Mouse (Mus musculus) gastrocnemius, postnatal 25 days (tissue): ENCODE data around the gene Il12a. TPM values are rescaled to one million over a fixed set of nuclear protein-coding genes. Genes with fewer than 3 reads are reported as not detected.
"Not testable (repeated sequence)": the region's sequence is repeated elsewhere in the genome, so short reads cannot be mapped to it uniquely, and the experiment has no call there.

Experiments
- DNase-seq: peaks from one replicate; pipeline ENCODE4 v3.0.0; 2022
- total RNA-seq, 2 experiments: library from RNA; stranded (reverse); gene quantifications; 1 replicate in 1 of 2; 2 replicates in 1 of 2; pipeline ENCODE4 v1.2.3; 2021

Gene Il12a
- total RNA-seq, 2 experiments from 2014 or later, result 5.4 to 5.5 TPM

DNA sequence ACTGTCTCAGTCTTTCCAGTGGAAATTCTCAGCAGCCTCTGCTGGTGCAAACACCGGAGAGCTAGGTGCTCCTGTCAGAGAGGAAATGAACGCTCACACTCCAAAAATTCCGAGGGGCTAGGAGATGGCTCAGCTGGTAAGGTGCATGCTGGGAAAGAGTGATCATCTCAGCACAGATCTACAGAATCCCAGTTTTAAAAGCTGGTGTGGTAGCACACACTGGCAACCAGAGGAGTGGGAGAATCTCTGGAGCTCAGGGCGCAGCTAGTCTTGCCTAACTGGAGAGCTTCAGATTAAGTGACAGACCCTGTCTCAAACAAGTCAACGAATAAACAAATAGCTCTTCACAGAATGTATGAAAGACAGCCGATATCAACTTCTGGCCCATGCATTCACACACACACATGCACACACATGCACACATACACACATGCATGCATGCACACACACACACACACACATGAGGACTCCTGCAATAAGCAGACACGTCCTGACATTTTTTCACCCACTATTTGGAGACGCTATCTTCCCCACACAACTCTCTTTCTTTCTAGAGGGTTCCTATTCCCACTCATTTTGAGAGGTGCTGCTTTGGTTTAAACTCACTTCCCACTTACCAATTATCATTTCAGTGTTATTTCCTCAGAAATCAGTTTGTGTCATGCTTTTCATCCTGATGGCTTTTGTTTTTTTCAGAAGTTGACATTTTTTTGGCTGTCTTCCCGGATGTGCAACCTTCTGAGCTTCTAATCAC is 52.5 kb downstream of the Il12a start:
- no peak for DNase-seq

DNA sequence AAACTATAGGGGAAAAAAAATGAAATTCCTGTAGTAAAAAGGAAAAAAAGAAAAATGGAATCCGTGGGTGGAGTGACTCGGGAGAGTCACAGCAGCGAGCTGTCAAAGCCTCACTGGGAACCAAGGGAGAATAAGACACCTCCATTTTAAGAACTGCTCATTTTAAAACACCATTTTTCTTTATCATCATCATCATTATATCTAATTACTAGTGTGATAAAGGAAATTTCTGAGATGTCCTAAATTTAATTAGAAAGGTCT is 53.0 kb downstream of the Il12a start:
- DNase-seq, result no peak

- DNase-seq, result no peak
These were observed 53.7 kb downstream of the Il12a start for GRCm38 (mm10) chr3:68744162-68744561.

GRCm38 (mm10) chr3:68745033-68745432 is 54.6 kb downstream of the Il12a start:
- no peak for DNase-seq

- DNase-seq, result not testable (repeated sequence)
These were observed 55.8 kb downstream of the Il12a start for GRCm38 (mm10) chr3:68746282-68746681.

Other genes with a start within 250 kb of the Il12a start
- gene 1110032F04Rik, start 178.9 kb downstream of the Il12a start, total RNA-seq, result under 1 TPM in 1 of 2 experiments, not detected in 1; 0.10 TPM